Mouse (Mus musculus) limb, embryonic 13.5 days (tissue): ENCODE measurements around the gene Smarca4. TPM values are rescaled to one million over a fixed set of nuclear protein-coding genes. Genes with fewer than 3 reads are reported as not detected.
"Not testable (repeated sequence)": the region's sequence is repeated elsewhere in the genome, so short reads cannot be mapped to it uniquely, and the experiment has no call there.

Experiments used
- ATAC-seq: fragments of 200-750 bp; cut with Nextera tagmentation; 2 replicates; pipeline ENCODE4 v1.8.0; 2017; ENCODE audit warnings: low read depth, moderate number of reproducible peaks, moderate TSS enrichment; ENCODE audit not compliant: low FRiP score
- H3K27ac ChIP-seq: fragments of 300-500 bp; sonication (generic); 2 replicates; pipeline ENCODE4 v1.5.1; 2015; ENCODE audit warnings: inconsistent platforms, mild to moderate bottlenecking, moderate library complexity
- H3K27me3 ChIP-seq: fragments of 300-500 bp; sonication (generic); 2 replicates; pipeline ENCODE4 v1.6.1; 2015; ENCODE audit warnings: mild to moderate bottlenecking, inconsistent platforms
- H3K36me3 ChIP-seq: fragments of 300-500 bp; sonication (generic); 2 replicates; pipeline ENCODE4 v1.6.1; 2015; ENCODE audit warnings: inconsistent platforms, mild to moderate bottlenecking, moderate library complexity
- H3K4me1 ChIP-seq: fragments of 300-500 bp; sonication (generic); 2 replicates; pipeline ENCODE4 v1.6.1; 2015; ENCODE audit warnings: inconsistent platforms
- H3K4me2 ChIP-seq: fragments of 300-500 bp; sonication (generic); replicated peaks from 2 replicates; pipeline ENCODE4 v1.6.1; 2015; ENCODE audit warnings: inconsistent platforms, mild to moderate bottlenecking, moderate library complexity
- H3K4me3 ChIP-seq: fragments of 300-500 bp; sonication (generic); 2 replicates; pipeline ENCODE4 v1.5.1; 2015; ENCODE audit warnings: moderate library complexity, mild to moderate bottlenecking, inconsistent platforms
- H3K9ac ChIP-seq: fragments of 300-500 bp; sonication (generic); 2 replicates; pipeline ENCODE4 v1.6.1; 2015; ENCODE audit warnings: mild to moderate bottlenecking, inconsistent platforms
- H3K9me3 ChIP-seq: fragments of 300-500 bp; sonication (generic); 2 replicates; pipeline ENCODE4 v1.6.1; 2016; ENCODE audit warnings: inconsistent platforms
- WGBS: fragments of 180-500 bp; shearing (Covaris S2); methylation state at CpG from one replicate; pipeline ENCODE4 v1.1.7; 2015; 5-methylcytosine and 5-hydroxymethylcytosine counted together
- polyA plus RNA-seq: library from polyadenylated mRNA; unstranded; fragments of >200 nt; fragmentation: Nextera tagmentation; extraction: Ambion mirVana; gene quantifications from 2 replicates; pipeline ENCODE4 v1.2.1, GENCODE M21; 2015

Gene Smarca4
- polyA plus RNA-seq, 1 experiment from 2014 or later = 99.5 TPM

DNA sequence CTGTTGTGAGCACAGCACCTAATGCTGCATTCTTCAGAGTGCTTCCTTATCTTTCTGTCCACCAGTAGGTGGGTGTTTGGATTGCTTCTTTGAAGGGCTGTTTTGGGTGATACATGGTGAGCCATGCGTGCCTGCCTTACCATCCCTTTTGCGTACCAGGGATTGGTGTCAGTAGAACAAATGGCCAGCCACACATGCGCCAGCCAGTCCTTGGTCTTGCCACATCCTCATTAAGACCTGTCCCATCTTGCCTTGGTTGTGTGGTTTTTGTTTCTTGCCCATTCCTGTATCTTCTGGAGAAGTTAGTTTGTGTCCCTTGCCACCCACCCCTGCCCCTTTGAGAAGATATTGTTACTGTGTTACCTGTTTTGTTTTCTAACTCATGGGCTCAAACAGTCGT, 64.5 kb downstream of the Smarca4 start:
- no peak overlapping the region for H3K4me3 ChIP-seq
- H3K36me3 ChIP-seq = peaks cover 93% of the 10 kb centered on the region
- WGBS = 81% methylated on average over 4 of the region's 4 CpGs
- H3K4me2 ChIP-seq = no peak overlapping the region
- no peak overlapping the region for H3K9ac ChIP-seq
- H3K27ac ChIP-seq = no peak overlapping the region
- H3K4me1 ChIP-seq = no peaks in the 10 kb centered on the region
- H3K27me3 ChIP-seq = no peaks in the 10 kb centered on the region
- no peak for ATAC-seq
- H3K9me3 ChIP-seq = no peaks in the 10 kb centered on the region

DNA sequence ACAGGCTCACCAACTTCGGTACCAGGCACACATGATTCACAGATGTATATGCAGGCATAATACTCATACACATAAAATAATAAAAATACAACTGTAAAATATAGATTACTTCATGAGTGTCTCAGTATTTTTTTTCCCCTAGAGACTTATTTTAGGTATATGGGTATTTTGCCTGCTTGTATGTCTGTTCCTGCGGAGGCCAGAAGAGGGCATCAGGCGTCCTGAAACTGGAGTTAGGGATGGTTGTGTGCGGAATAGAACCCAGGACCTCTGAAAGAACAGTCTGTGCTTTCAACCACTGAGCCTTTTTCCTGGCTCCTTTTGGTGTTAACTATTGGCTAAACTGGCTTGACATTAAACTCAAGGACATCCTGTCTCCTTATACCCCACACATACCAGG, 66.9 kb downstream of the Smarca4 start:
- Histone ChIP-seq H3K27ac (no peak overlapping the region), H3K9me3 (no peaks in the 10 kb centered on the region), H3K4me3 (no peak overlapping the region), H3K36me3 (peaks cover 93% of the 10 kb centered on the region), H3K4me1 (no peaks in the 10 kb centered on the region), H3K4me2 (no peak overlapping the region), H3K9ac (no peak overlapping the region), H3K27me3 (no peaks in the 10 kb centered on the region)
- 89% methylated on average over 4 of the region's 4 CpGs for WGBS
- ATAC-seq = no peak

DNA sequence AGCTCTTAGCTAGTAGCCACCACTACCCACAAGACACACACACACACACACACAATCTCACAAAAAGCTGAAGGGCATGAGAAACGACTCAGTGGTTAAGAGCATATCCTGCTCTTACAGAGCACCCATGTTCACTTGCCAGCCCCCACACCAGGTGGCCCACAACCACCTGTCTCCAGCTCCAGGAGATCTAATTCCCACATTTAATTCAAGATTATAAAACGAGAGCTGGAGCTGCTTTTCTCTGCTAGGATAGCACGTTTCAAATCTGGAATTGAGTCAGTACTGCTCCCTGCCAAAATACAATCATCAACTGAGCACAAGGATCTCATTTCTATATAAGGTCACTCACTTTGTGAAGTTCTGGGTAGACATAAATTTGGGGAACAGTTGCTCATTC, 67.9 kb downstream of the Smarca4 start:
- Histone ChIP-seq H3K36me3 (peaks cover 93% of the 10 kb centered on the region), H3K27ac (no peak overlapping the region), H3K4me3 (no peak overlapping the region), H3K4me2 (no peak overlapping the region), H3K4me1 (no peaks in the 10 kb centered on the region), H3K9ac (no peak overlapping the region), H3K9me3 (no peaks in the 10 kb centered on the region), H3K27me3 (no peaks in the 10 kb centered on the region)
- ATAC-seq = no peak
- 84% methylated on average over 3 of the region's 3 CpGs for WGBS

DNA sequence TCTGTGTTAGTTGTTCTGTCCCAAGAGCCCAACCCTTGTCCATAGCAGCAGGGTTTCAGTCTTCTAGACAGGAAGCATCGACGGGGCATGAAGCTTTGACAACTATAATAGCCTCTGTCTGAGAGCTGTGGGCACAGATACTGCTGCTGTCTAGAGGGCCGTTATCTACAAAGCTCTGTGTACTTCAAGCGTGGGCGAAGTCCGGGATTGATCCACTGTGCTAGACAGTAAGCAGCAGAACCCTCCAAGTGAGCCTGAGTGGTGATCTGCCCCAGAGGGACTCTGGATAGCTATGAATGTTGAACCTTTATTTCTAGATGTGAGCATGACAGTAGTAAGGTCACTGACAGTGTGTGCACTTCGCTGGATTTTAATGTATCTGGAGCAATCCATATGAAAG, 72.6 kb downstream of the Smarca4 start:
- Histone ChIP-seq H3K27me3 (no peaks in the 10 kb centered on the region), H3K4me2 (no peak overlapping the region), H3K36me3 (peaks cover 98% of the 10 kb centered on the region), H3K9me3 (no peaks in the 10 kb centered on the region), H3K27ac (no peak overlapping the region), H3K9ac (no peak overlapping the region), H3K4me3 (no peak overlapping the region), H3K4me1 (no peaks in the 10 kb centered on the region)
- ATAC-seq = no peak
- WGBS = 95% methylated on average over 7 of the region's 7 CpGs

DNA sequence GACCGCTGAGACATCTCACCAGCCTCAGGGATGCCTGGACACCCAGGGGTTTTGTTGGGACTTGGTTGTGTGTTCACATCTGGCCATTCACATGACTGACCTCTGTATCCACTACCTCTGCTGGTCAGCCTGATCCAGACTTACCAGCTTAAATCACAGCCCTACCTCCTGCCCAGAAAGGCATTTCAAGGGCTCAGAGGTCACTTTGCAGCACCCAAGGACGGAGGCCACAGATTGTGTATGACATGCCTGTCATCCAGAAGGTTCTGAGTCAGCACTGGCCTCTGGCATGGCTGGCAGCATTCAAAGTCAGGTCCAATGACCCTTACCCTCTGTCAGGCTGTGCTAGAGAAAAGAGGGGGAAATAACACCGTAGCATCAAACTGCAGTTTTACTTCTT, 74.1 kb downstream of the Smarca4 start:
- WGBS = 94% methylated on average over 3 of the region's 3 CpGs
- Histone ChIP-seq H3K36me3 (peaks cover 98% of the 10 kb centered on the region), H3K9me3 (no peaks in the 10 kb centered on the region), H3K9ac (no peak overlapping the region), H3K4me1 (no peaks in the 10 kb centered on the region), H3K4me3 (no peak overlapping the region), H3K4me2 (no peak overlapping the region), H3K27me3 (no peaks in the 10 kb centered on the region), H3K27ac (no peak overlapping the region)
- ATAC-seq = no peak

DNA sequence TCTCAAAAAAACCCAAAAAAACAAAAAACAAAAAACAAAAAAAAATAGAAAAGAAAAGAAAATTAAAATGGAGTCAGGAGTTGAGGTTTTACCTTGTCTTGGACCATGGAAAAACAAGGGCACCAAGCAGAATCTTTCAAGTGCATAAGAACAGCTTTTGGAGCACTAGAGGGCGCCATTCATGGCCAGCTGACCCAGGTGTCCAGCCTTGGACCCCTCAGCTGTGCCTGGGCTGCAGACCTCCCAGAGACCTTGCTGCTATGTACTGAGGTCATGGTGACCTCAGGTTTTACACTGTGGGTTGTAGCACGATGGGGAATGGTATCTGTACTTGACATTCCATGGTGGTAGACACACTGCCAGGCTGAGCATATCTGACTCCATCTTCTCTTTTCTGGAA, 75.9 kb downstream of the Smarca4 start:
- Histone ChIP-seq H3K9ac (no peak overlapping the region), H3K4me1 (no peaks in the 10 kb centered on the region), H3K4me2 (no peak overlapping the region), H3K9me3 (no peaks in the 10 kb centered on the region), H3K27me3 (no peaks in the 10 kb centered on the region), H3K27ac (no peak overlapping the region), H3K36me3 (peaks cover 97% of the 10 kb centered on the region), H3K4me3 (no peak overlapping the region)
- no peak for ATAC-seq
- 53% methylated on average over 2 of the region's 2 CpGs for WGBS

DNA sequence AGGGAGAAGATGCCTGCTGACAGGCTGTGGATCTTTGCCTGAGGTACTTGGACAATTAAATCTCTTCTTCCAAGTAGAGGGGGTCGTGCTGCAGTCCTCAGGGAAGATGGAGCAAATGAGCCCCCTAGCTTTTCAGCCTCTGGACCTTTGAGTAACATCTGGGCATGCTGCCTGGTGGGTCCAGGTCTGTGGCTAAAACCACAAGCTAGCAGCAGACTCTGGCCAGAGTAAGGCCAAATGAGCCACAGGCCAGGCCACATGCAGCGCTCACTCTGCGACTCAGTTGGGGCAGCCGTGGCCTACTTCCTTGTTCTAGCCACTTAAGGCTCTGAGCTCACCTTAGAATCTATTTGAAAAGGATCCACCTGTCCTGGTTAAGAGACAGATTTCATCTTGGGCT, 76.5 kb downstream of the Smarca4 start:
- Histone ChIP-seq H3K4me1 (no peaks in the 10 kb centered on the region), H3K4me2 (no peak overlapping the region), H3K36me3 (peaks cover 97% of the 10 kb centered on the region), H3K4me3 (no peak overlapping the region), H3K27ac (no peak overlapping the region), H3K9me3 (no peaks in the 10 kb centered on the region), H3K27me3 (no peaks in the 10 kb centered on the region), H3K9ac (no peak overlapping the region)
- ATAC-seq = no peak
- 95% methylated on average over 4 of the region's 4 CpGs for WGBS

DNA sequence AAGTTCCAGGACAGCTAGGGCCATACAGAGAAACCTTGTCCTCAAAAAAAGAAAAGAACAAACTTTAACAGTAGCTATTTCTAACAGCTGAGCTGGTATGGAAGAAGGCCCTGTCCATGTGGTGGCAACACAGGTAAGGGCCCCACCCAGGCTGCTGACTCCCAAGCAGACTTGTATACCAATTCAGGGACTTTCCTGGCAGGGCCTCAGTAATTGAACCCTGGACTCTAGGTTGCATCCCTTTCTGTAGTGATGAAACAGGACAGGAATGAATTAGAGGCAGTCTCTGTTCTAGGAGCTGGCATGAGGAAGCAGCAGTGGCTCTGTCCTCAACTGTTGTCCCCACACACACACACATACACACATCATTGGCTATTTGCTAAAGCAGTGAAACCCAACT, 78.1 kb downstream of the Smarca4 start:
- no peak overlapping the region for H3K4me3 ChIP-seq
- H3K4me1 ChIP-seq = no peaks in the 10 kb centered on the region
- no peaks in the 10 kb centered on the region for H3K27me3 ChIP-seq
- H3K9me3 ChIP-seq = no peaks in the 10 kb centered on the region
- H3K27ac ChIP-seq = no peak overlapping the region
- H3K9ac ChIP-seq = no peak overlapping the region
- peaks cover 94% of the 10 kb centered on the region for H3K36me3 ChIP-seq
- ATAC-seq = no peak
- H3K4me2 ChIP-seq = no peak overlapping the region

DNA sequence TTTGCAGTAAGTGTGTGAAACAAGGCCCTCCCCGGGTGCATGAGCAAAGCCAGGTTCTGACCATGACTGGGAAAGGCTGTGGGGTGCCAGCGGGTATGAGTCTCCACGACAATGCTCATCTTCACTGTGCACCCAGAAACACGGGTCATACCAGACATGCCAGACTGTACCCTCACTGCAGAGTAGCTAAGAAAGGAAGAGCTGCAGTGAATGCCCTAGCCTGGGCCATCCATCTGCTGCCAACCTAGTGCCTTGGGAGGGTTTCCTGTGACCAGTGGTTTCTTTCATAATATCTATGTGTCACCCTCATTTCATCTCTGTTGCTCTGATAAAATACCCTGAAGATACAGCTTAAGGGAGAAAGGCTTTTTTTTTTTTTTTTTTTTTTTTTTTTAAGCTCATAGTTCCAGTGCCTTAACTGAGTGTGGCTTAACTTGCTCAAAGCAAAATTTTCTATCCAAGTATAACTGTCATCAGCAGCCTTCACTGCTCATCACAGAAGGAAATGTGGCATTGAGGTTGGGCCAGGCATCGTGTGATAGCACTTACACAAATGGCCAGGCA, 79.3 kb downstream of the Smarca4 start:
- ATAC-seq = no peak
- Histone ChIP-seq H3K4me1 (no peaks in the 10 kb centered on the region), H3K4me3 (no peak overlapping the region), H3K27ac (no peak overlapping the region), H3K9ac (no peak overlapping the region), H3K4me2 (no peak overlapping the region), H3K36me3 (peaks cover 94% of the 10 kb centered on the region), H3K27me3 (no peaks in the 10 kb centered on the region), H3K9me3 (no peaks in the 10 kb centered on the region)
- WGBS = 95% methylated on average over 5 of the region's 5 CpGs

DNA sequence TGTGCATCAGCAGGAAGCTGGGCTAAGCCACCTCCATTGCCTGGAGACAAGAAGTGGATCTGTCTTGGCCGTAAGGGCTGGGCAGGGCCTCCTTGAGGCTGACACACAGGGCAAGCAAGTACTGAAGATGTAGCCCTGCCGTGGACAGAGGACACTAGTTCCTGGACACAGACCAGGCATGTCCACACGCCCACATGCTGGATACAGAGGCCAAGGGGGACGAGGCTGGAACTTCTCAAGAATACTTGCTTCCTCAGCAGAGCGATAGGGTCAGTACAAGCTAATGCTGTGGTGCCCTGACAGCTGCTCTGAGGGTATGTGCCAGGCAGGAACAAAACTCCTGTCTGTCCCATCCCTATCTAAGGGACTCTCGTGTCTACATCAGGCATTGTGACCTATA, 81.2 kb downstream of the Smarca4 start:
- no peak for ATAC-seq

DNA sequence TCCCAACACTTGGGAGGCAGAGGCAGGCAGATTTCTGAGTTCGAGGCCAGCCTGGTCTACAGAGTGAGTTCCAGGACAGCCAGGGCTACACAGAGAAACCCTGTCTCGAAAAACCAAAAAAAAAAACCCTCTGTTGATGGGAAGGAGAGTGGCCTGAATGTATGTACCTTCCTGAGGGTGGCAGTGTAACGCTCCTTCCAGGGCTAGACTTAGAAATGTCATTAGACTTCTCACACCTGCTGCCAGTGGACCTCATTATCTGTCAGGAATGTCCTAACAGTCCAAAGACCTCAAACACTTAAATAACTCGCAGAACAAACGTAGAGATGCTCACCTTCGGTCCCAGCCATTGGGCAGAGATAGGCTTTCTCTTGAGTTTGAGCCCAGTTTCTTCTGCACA, 83.3 kb downstream of the Smarca4 start:
- H3K27me3 ChIP-seq, H3K4me3 ChIP-seq, H3K4me1 ChIP-seq, H3K9ac ChIP-seq, H3K9me3 ChIP-seq, H3K4me2 ChIP-seq, ATAC-seq, H3K27ac ChIP-seq: not testable (repeated sequence)
- 87% methylated on average over 6 of the region's 6 CpGs for WGBS
- peaks cover 96% of the 10 kb centered on the region for H3K36me3 ChIP-seq

More for the DNA sequence above, 81.2 kb downstream of the Smarca4 start:
- Histone ChIP-seq H3K4me3 (no peak overlapping the region), H3K9ac (no peak overlapping the region), H3K4me1 (no peaks in the 10 kb centered on the region), H3K9me3 (no peaks in the 10 kb centered on the region), H3K27ac (peak overlapping the region; percentile 22; the same call in 1 of the 2 replicates), H3K36me3 (peaks cover 96% of the 10 kb centered on the region), H3K4me2 (no peak overlapping the region), H3K27me3 (no peaks in the 10 kb centered on the region)
- WGBS = 86% methylated on average over 6 of the region's 6 CpGs

DNA sequence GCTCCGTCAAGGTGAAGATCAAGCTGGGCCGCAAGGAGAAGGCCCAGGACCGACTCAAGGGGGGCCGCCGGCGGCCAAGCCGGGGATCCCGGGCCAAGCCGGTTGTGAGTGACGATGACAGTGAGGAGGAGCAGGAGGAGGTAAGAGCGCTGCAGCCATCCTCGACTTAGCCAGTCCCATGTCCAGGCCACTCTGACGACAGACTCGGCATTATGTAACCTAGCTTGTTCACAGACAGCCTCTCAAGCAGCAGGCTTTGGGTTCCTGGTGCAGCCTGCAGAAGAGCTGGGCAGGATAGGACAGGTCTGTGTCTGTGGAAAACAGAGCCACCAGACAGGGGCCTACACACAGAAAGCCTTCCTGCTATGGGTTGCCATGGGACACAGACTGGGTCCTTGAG, 85.1 kb downstream of the Smarca4 start:
- 93% methylated on average over 14 of the region's 14 CpGs for WGBS
- no peak for ATAC-seq

DNA sequence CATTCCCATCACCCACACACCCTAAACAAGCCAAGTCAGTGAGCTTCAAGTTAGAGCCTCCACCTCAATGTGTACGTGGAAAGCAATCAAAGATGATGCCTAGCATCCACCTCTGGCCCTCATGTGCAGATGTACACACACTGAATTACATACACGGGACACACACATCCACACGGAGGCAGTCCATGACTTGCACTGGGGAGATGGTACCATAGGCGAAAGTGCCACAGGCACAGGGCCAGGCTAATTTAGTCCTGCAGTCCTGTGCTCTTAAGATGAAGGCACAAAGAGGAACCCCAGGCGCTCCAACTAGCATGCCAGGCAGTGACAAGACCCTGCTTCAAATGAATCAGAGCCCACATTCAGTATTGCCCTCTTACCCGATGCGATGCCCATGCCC, 87.5 kb downstream of the Smarca4 start:
- no peak for ATAC-seq
- Histone ChIP-seq H3K9me3 (no peaks in the 10 kb centered on the region; the same call in 1 of the 2 replicates), H3K4me1 (no peaks in the 10 kb centered on the region), H3K4me2 (no peak overlapping the region), H3K27me3 (no peaks in the 10 kb centered on the region), H3K4me3 (no peak overlapping the region), H3K27ac (no peak overlapping the region), H3K9ac (no peak overlapping the region), H3K36me3 (peaks cover 99% of the 10 kb centered on the region)
- 90% methylated on average over 7 of the region's 7 CpGs for WGBS

More for the DNA sequence above, 85.1 kb downstream of the Smarca4 start:
- Histone ChIP-seq H3K9me3 (no peaks in the 10 kb centered on the region), H3K27ac (no peak overlapping the region), H3K4me3 (no peak overlapping the region), H3K4me1 (no peaks in the 10 kb centered on the region), H3K27me3 (no peaks in the 10 kb centered on the region), H3K4me2 (no peak overlapping the region), H3K36me3 (peaks cover 96% of the 10 kb centered on the region), H3K9ac (no peak overlapping the region)
